Mouse (Mus musculus) stomach, postnatal 0 days (tissue): ENCODE results near the gene Cbs.

ENCODE experiments used
- CTCF ChIP-seq: IDR thresholded peaks from 2 replicates; pipeline ENCODE4 v1.5.1; 2016; ENCODE audit warnings: antibody characterized with exemption, low read depth, mild to moderate bottlenecking, moderate library complexity
- EP300 ChIP-seq: optimal IDR thresholded peaks from 2 replicates; pipeline ENCODE3; 2016; ENCODE audit warnings: antibody characterized with exemption

- TF ChIP-seq CTCF (no peak), EP300 (no peak)
Measured at GRCm38 (mm10) chr17:31607256-31607951, 29.6 kb downstream of the Cbs start.
